Mouse (Mus musculus) neural tube, embryonic 12.5 days (tissue): ENCODE results near the gene Nufip2. TPM values are rescaled to one million over a fixed set of nuclear protein-coding genes. Genes with fewer than 3 reads are reported as not detected.
"Not testable (repeated sequence)": the region's sequence is repeated elsewhere in the genome, so short reads cannot be mapped to it uniquely, and the experiment has no call there.

Source experiments
- ATAC-seq: fragments of 200-750 bp; cut with Nextera tagmentation; 2 replicates; pipeline ENCODE4 v1.8.0; 2017; ENCODE audit warnings: low read depth, mild to moderate bottlenecking, moderate TSS enrichment, moderate library complexity; ENCODE audit not compliant: low FRiP score
- H3K27ac ChIP-seq: fragments of 300-500 bp; sonication (generic); 2 replicates; pipeline ENCODE4 v1.5.1; 2016
- H3K27me3 ChIP-seq: fragments of 300-500 bp; sonication (generic); replicated peaks from 2 replicates; pipeline ENCODE4 v1.6.1; 2016; ENCODE audit warnings: mild to moderate bottlenecking
- H3K36me3 ChIP-seq: fragments of 300-500 bp; sonication (generic); 2 replicates; pipeline ENCODE4 v1.6.1; 2016; ENCODE audit warnings: mild to moderate bottlenecking
- H3K4me1 ChIP-seq: fragments of 300-500 bp; sonication (generic); 2 replicates; pipeline ENCODE4 v1.6.1; 2016
- H3K4me2 ChIP-seq: fragments of 300-500 bp; sonication (generic); replicated peaks from 2 replicates; pipeline ENCODE4 v1.6.1; 2016; ENCODE audit warnings: mild to moderate bottlenecking
- H3K4me3 ChIP-seq: fragments of 300-500 bp; sonication (generic); 2 replicates; pipeline ENCODE4 v1.5.1; 2016
- H3K9ac ChIP-seq: fragments of 300-500 bp; sonication (generic); 2 replicates; pipeline ENCODE4 v1.6.1; 2016; ENCODE audit warnings: mild to moderate bottlenecking
- H3K9me3 ChIP-seq: fragments of 300-500 bp; sonication (generic); 2 replicates; pipeline ENCODE4 v1.6.1; 2016; ENCODE audit warnings: mild to moderate bottlenecking
- WGBS: fragments of 180-500 bp; shearing (Covaris S2); methylation state at CpG from one replicate; pipeline ENCODE4 v1.1.7; 2016; 5-methylcytosine and 5-hydroxymethylcytosine counted together
- polyA plus RNA-seq: library from polyadenylated mRNA; unstranded; fragments of >200 nt; fragmentation: Nextera tagmentation; extraction: Ambion mirVana; gene quantifications from 2 replicates; pipeline ENCODE4 v1.2.1, GENCODE M21; 2016

The Nufip2 gene
- 4.1 and 5.1 TPM in 2 replicates for polyA plus RNA-seq

- ATAC-seq = peak; percentile 96
- peak within 1 kb of the TSS; percentile 85 for H3K27ac ChIP-seq
- H3K9ac ChIP-seq = peak within 1 kb of the TSS; percentile 97
- H3K4me3 ChIP-seq = peak within 1 kb of the TSS; percentile 99
- H3K36me3 ChIP-seq = peaks cover 1% of the 10 kb centered on the region; the same call in 1 of the 2 replicates
- WGBS = under 1% methylated on average over 38 of the region's 38 CpGs
- peak within 1 kb of the TSS; percentile 59 for H3K4me2 ChIP-seq
- no peaks in the 10 kb centered on the region for H3K27me3 ChIP-seq
- H3K4me1 ChIP-seq = peaks cover 6% of the 10 kb centered on the region
- no peaks in the 10 kb centered on the region for H3K9me3 ChIP-seq
Observed at GRCm38 (mm10) chr11:77685383-77686265, at the start of gene Nufip2. TSS of gene Nufip2 (plus strand) at chr11:77686155.

GRCm38 (mm10) chr11:77641390-77641789 is 44.6 kb upstream of the Nufip2 start:
- Histone ChIP-seq H3K4me3 (no peak overlapping the region), H3K36me3 (no peaks in the 10 kb centered on the region), H3K4me1 (no peaks in the 10 kb centered on the region), H3K27ac (no peak overlapping the region), H3K9ac (no peak overlapping the region), H3K4me2 (no peak overlapping the region), H3K27me3 (no peaks in the 10 kb centered on the region), H3K9me3 (no peaks in the 10 kb centered on the region)
- no peak for ATAC-seq
- 87% methylated on average over 9 of the region's 9 CpGs for WGBS

- no peak overlapping the region for H3K9ac ChIP-seq
- no peaks in the 10 kb centered on the region for H3K27me3 ChIP-seq
- H3K4me3 ChIP-seq = no peak overlapping the region
- no peaks in the 10 kb centered on the region for H3K4me1 ChIP-seq
- no peak overlapping the region for H3K4me2 ChIP-seq
- no peaks in the 10 kb centered on the region for H3K36me3 ChIP-seq
- no peak for ATAC-seq
- no peak overlapping the region for H3K27ac ChIP-seq
- H3K9me3 ChIP-seq = no peaks in the 10 kb centered on the region
- 86% methylated on average over 4 of the region's 4 CpGs for WGBS
Observed at GRCm38 (mm10) chr11:77645481-77645880, 40.5 kb upstream of the Nufip2 start.

GRCm38 (mm10) chr11:77648878-77649277 is 37.1 kb upstream of the Nufip2 start:
- WGBS = 82% methylated on average over 7 of the region's 7 CpGs
- Histone ChIP-seq H3K36me3 (no peaks in the 10 kb centered on the region), H3K9me3 (no peaks in the 10 kb centered on the region)

GRCm38 (mm10) chr11:77652484-77652883 is 33.5 kb upstream of the Nufip2 start:
- Histone ChIP-seq H3K9me3 (no peaks in the 10 kb centered on the region), H3K27me3 (no peaks in the 10 kb centered on the region), H3K4me2 (no peak overlapping the region), H3K4me1 (no peaks in the 10 kb centered on the region), H3K9ac (no peak overlapping the region), H3K4me3 (no peak overlapping the region), H3K27ac (no peak overlapping the region), H3K36me3 (no peaks in the 10 kb centered on the region)
- no peak for ATAC-seq
- 59% methylated on average over 6 of the region's 6 CpGs for WGBS

More at GRCm38 (mm10) chr11:77648878-77649277, 37.1 kb upstream of the Nufip2 start:
- H3K27ac ChIP-seq = no peak overlapping the region
- H3K4me1 ChIP-seq = no peaks in the 10 kb centered on the region
- no peak overlapping the region for H3K4me3 ChIP-seq
- H3K4me2 ChIP-seq = no peak overlapping the region
- no peaks in the 10 kb centered on the region for H3K27me3 ChIP-seq
- H3K9ac ChIP-seq = no peak overlapping the region
- ATAC-seq = no peak

- WGBS = 97% methylated on average over 4 of the region's 4 CpGs
- H3K4me1 ChIP-seq, H3K4me2 ChIP-seq, ATAC-seq, H3K9me3 ChIP-seq, H3K27ac ChIP-seq, H3K9ac ChIP-seq, H3K36me3 ChIP-seq, H3K4me3 ChIP-seq, H3K27me3 ChIP-seq: not testable (repeated sequence)
Observed at GRCm38 (mm10) chr11:77653406-77654190, 32.4 kb upstream of the Nufip2 start.

- H3K4me1 ChIP-seq = no peaks in the 10 kb centered on the region
- H3K9ac ChIP-seq = no peak overlapping the region
- no peak overlapping the region for H3K27ac ChIP-seq
- H3K9me3 ChIP-seq = no peaks in the 10 kb centered on the region
- no peaks in the 10 kb centered on the region for H3K27me3 ChIP-seq
- H3K4me2 ChIP-seq = no peak overlapping the region
- 75% methylated on average over 4 of the region's 4 CpGs for WGBS
- no peaks in the 10 kb centered on the region for H3K36me3 ChIP-seq
- no peak for ATAC-seq
- H3K4me3 ChIP-seq = no peak overlapping the region
Observed at GRCm38 (mm10) chr11:77659986-77660385, 26.0 kb upstream of the Nufip2 start.

GRCm38 (mm10) chr11:77663639-77664038 is 22.3 kb upstream of the Nufip2 start:
- H3K9me3 ChIP-seq = no peaks in the 10 kb centered on the region
- no peak overlapping the region for H3K4me3 ChIP-seq
- H3K4me1 ChIP-seq = no peaks in the 10 kb centered on the region
- H3K27me3 ChIP-seq = no peaks in the 10 kb centered on the region
- no peak overlapping the region for H3K9ac ChIP-seq
- no peak overlapping the region for H3K4me2 ChIP-seq
- ATAC-seq = no peak
- H3K27ac ChIP-seq = no peak overlapping the region
- H3K36me3 ChIP-seq = no peaks in the 10 kb centered on the region
- WGBS = 47% methylated on average over 6 of the region's 6 CpGs

- H3K27ac ChIP-seq = no peak overlapping the region
- no peak for ATAC-seq
- no peaks in the 10 kb centered on the region for H3K4me1 ChIP-seq
- 73% methylated on average over 8 of the region's 8 CpGs for WGBS
- H3K4me3 ChIP-seq = no peak overlapping the region
- H3K36me3 ChIP-seq = no peaks in the 10 kb centered on the region
- no peak overlapping the region for H3K4me2 ChIP-seq
- H3K27me3 ChIP-seq = no peaks in the 10 kb centered on the region
- no peak overlapping the region for H3K9ac ChIP-seq
- H3K9me3 ChIP-seq = no peaks in the 10 kb centered on the region
Observed at GRCm38 (mm10) chr11:77664046-77664445, 21.9 kb upstream of the Nufip2 start.

- ATAC-seq, H3K36me3 ChIP-seq, H3K27me3 ChIP-seq, H3K4me1 ChIP-seq, H3K9ac ChIP-seq, H3K27ac ChIP-seq, H3K9me3 ChIP-seq, H3K4me3 ChIP-seq, H3K4me2 ChIP-seq: not testable (repeated sequence)
- WGBS = 81% methylated on average over 5 of the region's 5 CpGs
Observed at GRCm38 (mm10) chr11:77665384-77665783, 20.6 kb upstream of the Nufip2 start.

- H3K4me2 ChIP-seq, H3K9ac ChIP-seq, H3K36me3 ChIP-seq, H3K4me1 ChIP-seq, H3K9me3 ChIP-seq, H3K27me3 ChIP-seq, H3K27ac ChIP-seq, ATAC-seq, H3K4me3 ChIP-seq: not testable (repeated sequence)
- 88% methylated on average over 8 of the region's 8 CpGs for WGBS
Observed at GRCm38 (mm10) chr11:77666766-77667165, 19.2 kb upstream of the Nufip2 start.

- Histone ChIP-seq H3K9ac (no peak overlapping the region), H3K27ac (no peak overlapping the region), H3K36me3 (no peaks in the 10 kb centered on the region), H3K27me3 (no peaks in the 10 kb centered on the region), H3K4me3 (no peak overlapping the region), H3K4me2 (no peak overlapping the region), H3K4me1 (no peaks in the 10 kb centered on the region), H3K9me3 (no peaks in the 10 kb centered on the region)
- no peak for ATAC-seq
- WGBS = 96% methylated on average over 2 of the region's 2 CpGs
Observed at GRCm38 (mm10) chr11:77672746-77673145, 13.2 kb upstream of the Nufip2 start.
